Mouse (Mus musculus): ENCODE data around the gene Rnf41.

DNA sequence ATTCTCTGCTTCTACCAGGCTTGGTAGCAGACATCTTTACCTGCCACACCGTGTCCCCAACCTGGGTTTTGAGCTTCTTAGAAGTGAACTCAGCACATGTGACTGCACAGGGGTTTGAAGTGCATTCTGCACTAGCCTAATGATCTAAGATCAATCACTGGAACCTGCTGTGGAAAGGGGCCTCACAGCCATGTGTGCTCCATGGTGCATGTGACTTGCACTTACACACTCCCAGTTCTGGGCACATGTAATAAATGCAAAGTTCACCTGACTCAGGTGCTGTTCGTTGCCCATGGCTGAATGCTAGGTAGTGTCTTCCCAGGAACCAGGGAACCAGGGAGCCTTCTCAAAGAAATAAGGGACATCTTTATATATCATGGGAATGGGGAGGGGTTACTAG is 22.0 kb downstream of the Rnf41 start:
- TF ChIP-seq EP300 (IDR thresholded peaks at IDR 0.05; ENCODE audit: low read depth) (no peak), CTCF (IDR thresholded peaks at IDR 0.05; ENCODE audit: low read depth) (no peak)

All from heart, postnatal 0 days (tissue).